Mouse (Mus musculus): Measurements from ENCODE around the gene Lyz1.
"Not testable (repeated sequence)": the region's sequence is repeated elsewhere in the genome, so short reads cannot be mapped to it uniquely, and the experiment has no call there.

Gene Lyz1

GRCm38 (mm10) chr10:117287226-117287850, 5.3 kb downstream of the Lyz1 start:
- no peak for DNase-seq (ENCODE audit: low spot score)

- no peak for DNase-seq (ENCODE audit: low spot score)
Measured at GRCm38 (mm10) chr10:117286366-117286970, 6.2 kb downstream of the Lyz1 start.

GRCm38 (mm10) chr10:117285584-117285983, 7.1 kb downstream of the Lyz1 start:
- DNase-seq (ENCODE audit: low spot score): not testable (repeated sequence)

GRCm38 (mm10) chr10:117284578-117285520, 7.8 kb downstream of the Lyz1 start:
- DNase-seq (ENCODE audit: low spot score): no peak

GRCm38 (mm10) chr10:117283871-117284577, 8.6 kb downstream of the Lyz1 start:
- DNase-seq (ENCODE audit: low spot score): no peak

GRCm38 (mm10) chr10:117283196-117283595, 9.5 kb downstream of the Lyz1 start:
- not testable (repeated sequence) for DNase-seq (ENCODE audit: low spot score)

- no peak for DNase-seq (ENCODE audit: low spot score)
Measured at GRCm38 (mm10) chr10:117282551-117282950, 10.1 kb downstream of the Lyz1 start.

- no peak for DNase-seq (ENCODE audit: low spot score)
Measured at GRCm38 (mm10) chr10:117282049-117282448, 10.6 kb downstream of the Lyz1 start, which contains the start of gene Lyz2. Gene Lyz2, minus strand, starts transcription at chr10:117282321.

GRCm38 (mm10) chr10:117281381-117281920, 11.2 kb downstream of the Lyz1 start:
- no peak for DNase-seq (ENCODE audit: low spot score)

GRCm38 (mm10) chr10:117280000-117280399, 12.7 kb downstream of the Lyz1 start:
- DNase-seq (ENCODE audit: low spot score): no peak

GRCm38 (mm10) chr10:117278510-117278909, 14.2 kb downstream of the Lyz1 start:
- DNase-seq (ENCODE audit: low spot score): not testable (repeated sequence)

- DNase-seq (ENCODE audit: low spot score): not testable (repeated sequence)
Measured at GRCm38 (mm10) chr10:117277779-117278178, 14.9 kb downstream of the Lyz1 start.

GRCm38 (mm10) chr10:117275681-117276369, 16.8 kb downstream of the Lyz1 start:
- no peak for DNase-seq (ENCODE audit: low spot score)

GRCm38 (mm10) chr10:117274645-117275044, 18.0 kb downstream of the Lyz1 start:
- DNase-seq (ENCODE audit: low spot score): not testable (repeated sequence)

- no peak for DNase-seq (ENCODE audit: low spot score)
Measured at GRCm38 (mm10) chr10:117272023-117272422, 20.6 kb downstream of the Lyz1 start.

GRCm38 (mm10) chr10:117259870-117260269, 32.8 kb downstream of the Lyz1 start:
- DNase-seq (ENCODE audit: low spot score): no peak

- no peak for DNase-seq (ENCODE audit: low spot score)
Measured at GRCm38 (mm10) chr10:117238603-117239002, 54.1 kb downstream of the Lyz1 start, which contains the start of gene 9530003J23Rik. Gene 9530003J23Rik, minus strand, starts transcription at chr10:117238703.

Measured in embryo, embryonic 10 days (tissue).